Mouse (Mus musculus): ENCODE results near the gene Olfr651. TPM values are rescaled to one million over a fixed set of nuclear protein-coding genes. Genes with fewer than 3 reads are reported as not detected.

The Olfr651 gene
- polyA plus RNA-seq, 1 experiment from 2014 or later, result not detected

DNA sequence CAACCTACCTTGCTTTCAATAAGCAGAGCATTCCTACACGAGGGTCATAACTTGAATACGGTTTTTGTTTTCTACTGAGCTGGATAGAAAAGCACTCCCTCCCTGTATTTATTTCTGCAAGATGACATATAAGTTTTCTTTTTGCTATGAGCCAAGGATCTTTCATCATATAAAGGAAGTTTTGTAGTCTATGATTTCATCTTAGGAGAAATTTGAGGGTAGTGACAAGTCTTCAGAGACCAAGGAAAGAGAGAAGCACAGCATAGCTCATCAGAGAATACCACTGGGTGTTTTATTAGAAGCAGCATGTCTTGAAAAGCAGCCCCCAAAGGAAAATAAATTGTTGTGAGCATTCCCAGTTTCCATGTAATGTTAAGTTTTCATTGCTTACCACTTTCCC is 51.7 kb downstream of the Olfr651 start, which contains the start of gene Olfr655:
Olfr655 (minus strand) TSS at position 101 of the 400 bp plus-strand sequence.
- Histone ChIP-seq H3K27ac (replicated peaks) (no peak within 1 kb of the TSS), H3K9ac (no peak within 1 kb of the TSS), H3K27me3 (replicated peaks) (no peaks in the 10 kb centered on the region), H3K9me3 (no peaks in the 10 kb centered on the region), H3K4me1 (no peaks in the 10 kb centered on the region), H3K36me3 (no peaks in the 10 kb centered on the region), H3K4me2 (no peak within 1 kb of the TSS), H3K4me3 (no peak within 1 kb of the TSS)
- ATAC-seq (ENCODE audit: extremely low read depth, insufficient number of reproducible peaks, low FRiP score, low TSS enrichment), result no peak
- 64% methylated on average over 2 of the region's 2 CpGs for WGBS

- Histone ChIP-seq H3K36me3 (no peaks in the 10 kb centered on the region), H3K4me2 (no peak overlapping the region), H3K4me1 (no peaks in the 10 kb centered on the region), H3K4me3 (no peak overlapping the region), H3K27ac (replicated peaks) (no peak overlapping the region), H3K9ac (no peak overlapping the region), H3K27me3 (replicated peaks) (no peaks in the 10 kb centered on the region), H3K9me3 (no peaks in the 10 kb centered on the region)
- WGBS, result 2% methylated on average over 3 of the region's 3 CpGs
- no peak for ATAC-seq (ENCODE audit: extremely low read depth, insufficient number of reproducible peaks, low FRiP score, low TSS enrichment)
Measured at GRCm38 (mm10) chr7:104603173-104603572, 53.2 kb downstream of the Olfr651 start.

Other genes with a start within 250 kb of the Olfr651 start
- 7.6 and 8.8 TPM in 2 replicates for gene Trim12a, start 234.7 kb upstream of the Olfr651 start, polyA plus RNA-seq (2015; fragmentation: Nextera tagmentation; extraction: Ambion mirVana)
- 0.13 TPM in 1 of 2 replicates, not detected in the other for gene Trim34b, start 220.7 kb upstream of the Olfr651 start, polyA plus RNA-seq (2015; fragmentation: Nextera tagmentation; extraction: Ambion mirVana)
- gene Trim12c, start 196.8 kb upstream of the Olfr651 start, polyA plus RNA-seq (2015; fragmentation: Nextera tagmentation; extraction: Ambion mirVana), result 2.3 and 2.6 TPM in 2 replicates
- 0.20 and 0.22 TPM in 2 replicates for gene Trim30b, start 180.2 kb upstream of the Olfr651 start, polyA plus RNA-seq (2015; fragmentation: Nextera tagmentation; extraction: Ambion mirVana)
- gene Trim30c, start 149.3 kb upstream of the Olfr651 start, polyA plus RNA-seq (2015; fragmentation: Nextera tagmentation; extraction: Ambion mirVana), result 0.11 and 0.16 TPM in 2 replicates
- 1.0 TPM in 2 replicates for gene Trim30a, start 84.9 kb upstream of the Olfr651 start, polyA plus RNA-seq (2015; fragmentation: Nextera tagmentation; extraction: Ambion mirVana)
- 0.21 and 0.47 TPM in 2 replicates for gene Trim30d, start 42.3 kb upstream of the Olfr651 start, polyA plus RNA-seq (2015; fragmentation: Nextera tagmentation; extraction: Ambion mirVana)
- not detected in 2 replicates for gene Olfr652, start 10.8 kb downstream of the Olfr651 start, polyA plus RNA-seq (2015; fragmentation: Nextera tagmentation; extraction: Ambion mirVana)
- not detected in 2 replicates for gene Olfr653, start 27.2 kb downstream of the Olfr651 start, polyA plus RNA-seq (2015; fragmentation: Nextera tagmentation; extraction: Ambion mirVana)
- not detected in 2 replicates for gene Olfr654, start 36.9 kb downstream of the Olfr651 start, polyA plus RNA-seq (2015; fragmentation: Nextera tagmentation; extraction: Ambion mirVana)
- not detected in 2 replicates for gene Olfr655, start 51.6 kb downstream of the Olfr651 start, polyA plus RNA-seq (2015; fragmentation: Nextera tagmentation; extraction: Ambion mirVana)
- not detected in 2 replicates for gene Olfr656, start 63.8 kb downstream of the Olfr651 start, polyA plus RNA-seq (2015; fragmentation: Nextera tagmentation; extraction: Ambion mirVana)
- gene Olfr657, start 74.7 kb downstream of the Olfr651 start, polyA plus RNA-seq (2015; fragmentation: Nextera tagmentation; extraction: Ambion mirVana), result not detected in 2 replicates
- gene Olfr658, start 97.2 kb downstream of the Olfr651 start, polyA plus RNA-seq (2015; fragmentation: Nextera tagmentation; extraction: Ambion mirVana), result not detected in 2 replicates
- not detected in 2 replicates for gene Olfr659, start 116.6 kb downstream of the Olfr651 start, polyA plus RNA-seq (2015; fragmentation: Nextera tagmentation; extraction: Ambion mirVana)
- gene Olfr661, start 136.4 kb downstream of the Olfr651 start, polyA plus RNA-seq (2015; fragmentation: Nextera tagmentation; extraction: Ambion mirVana), result not detected in 2 replicates
- not detected in 2 replicates for gene Usp17le, start 227.3 kb downstream of the Olfr651 start, polyA plus RNA-seq (2015; fragmentation: Nextera tagmentation; extraction: Ambion mirVana)

Measured in heart, embryonic 13.5 days (tissue).